Mouse (Mus musculus): Measurements from ENCODE around the gene Fgfr2. TPM values are rescaled to one million over a fixed set of nuclear protein-coding genes. Genes with fewer than 3 reads are reported as not detected.

Fgfr2 gene
- polyA plus RNA-seq, 1 experiment = 12.0 TPM

DNA sequence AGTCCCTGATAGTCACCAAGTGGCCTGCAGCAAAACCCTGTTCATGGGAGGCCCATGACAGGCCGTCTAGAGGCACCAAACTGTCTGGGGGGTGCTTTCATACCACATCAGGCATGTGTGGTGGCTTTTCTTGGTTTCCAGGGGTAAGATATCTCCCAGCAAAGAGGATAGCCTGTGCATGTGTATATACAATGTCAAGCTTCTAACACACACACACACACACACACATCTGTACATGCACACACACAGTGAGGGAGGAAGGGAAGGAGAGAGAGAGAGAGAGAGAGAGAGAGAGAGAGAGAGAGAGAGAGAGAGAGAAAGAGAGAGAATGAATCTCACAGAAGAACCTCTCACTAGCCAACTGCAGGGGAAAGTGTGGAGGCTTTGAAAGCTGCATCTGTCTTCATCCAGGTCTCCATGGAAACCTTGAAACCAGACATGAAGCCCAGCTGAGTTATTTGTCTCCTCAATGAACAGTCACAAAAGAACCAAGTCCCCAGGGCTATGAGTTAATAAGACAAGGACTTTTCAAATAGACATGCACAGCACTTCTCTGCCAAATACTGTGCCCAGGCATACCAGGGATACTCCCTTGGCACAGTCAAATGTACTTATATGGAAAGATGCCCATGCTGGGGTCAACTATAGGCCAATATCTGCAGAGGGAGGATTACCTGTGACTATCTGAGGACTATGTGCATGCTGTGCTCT is 1110.0 kb downstream of the Fgfr2 start:
- no peak overlapping the region for H3K4me3 ChIP-seq (ENCODE audit: insufficient read depth, low read depth, low read length)
- H3K27ac ChIP-seq (replicated peaks; ENCODE audit: low read depth, low read length) = no peak overlapping the region
- H3K4me1 ChIP-seq (ENCODE audit: control insufficient read depth, insufficient read depth, insufficient read length, low read length) = no peaks in the 10 kb centered on the region

GRCm38 (mm10) chr7:132009002-132009401 is 1114.1 kb downstream of the Fgfr2 start:
- Histone ChIP-seq H3K27ac (replicated peaks; ENCODE audit: low read depth, low read length) (no peak overlapping the region), H3K4me1 (ENCODE audit: control insufficient read depth, insufficient read depth, insufficient read length, low read length) (no peaks in the 10 kb centered on the region), H3K4me3 (ENCODE audit: insufficient read depth, low read depth, low read length) (no peak overlapping the region)

- no peak overlapping the region for H3K4me3 ChIP-seq (ENCODE audit: insufficient read depth, low read depth, low read length)
- no peaks in the 10 kb centered on the region for H3K4me1 ChIP-seq (ENCODE audit: control insufficient read depth, insufficient read depth, insufficient read length, low read length)
- no peak overlapping the region for H3K27ac ChIP-seq (replicated peaks; ENCODE audit: low read depth, low read length)
Measured at GRCm38 (mm10) chr7:132005996-132006696, 1117.0 kb downstream of the Fgfr2 start.

GRCm38 (mm10) chr7:131992873-131993272 is 1130.3 kb downstream of the Fgfr2 start:
- Histone ChIP-seq H3K27ac (replicated peaks; ENCODE audit: low read depth, low read length) (no peak overlapping the region), H3K4me1 (ENCODE audit: control insufficient read depth, insufficient read depth, insufficient read length, low read length) (no peaks in the 10 kb centered on the region), H3K4me3 (ENCODE audit: insufficient read depth, low read depth, low read length) (no peak overlapping the region)

DNA sequence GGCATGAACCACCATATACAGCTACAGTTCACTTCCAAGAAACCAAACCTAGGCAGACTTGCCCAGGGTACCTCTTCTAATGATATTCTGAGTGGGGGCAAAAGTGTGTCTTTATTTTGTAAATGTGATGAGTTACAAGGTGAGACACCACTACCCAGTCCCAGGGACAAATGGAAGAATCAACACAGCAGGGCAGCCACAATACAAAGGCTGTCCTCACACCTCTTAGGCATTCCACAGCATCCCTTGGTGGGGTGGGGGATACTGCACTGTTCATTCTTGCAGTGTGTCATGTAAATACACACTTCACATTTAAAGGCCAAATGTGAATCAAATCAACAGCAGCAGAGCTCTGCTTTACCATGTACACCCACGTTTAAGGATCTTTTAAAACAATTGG is 1130.9 kb downstream of the Fgfr2 start:
- Histone ChIP-seq H3K4me3 (ENCODE audit: insufficient read depth, low read depth, low read length) (no peak overlapping the region), H3K27ac (replicated peaks; ENCODE audit: low read depth, low read length) (no peak overlapping the region), H3K4me1 (ENCODE audit: control insufficient read depth, insufficient read depth, insufficient read length, low read length) (no peaks in the 10 kb centered on the region)

DNA sequence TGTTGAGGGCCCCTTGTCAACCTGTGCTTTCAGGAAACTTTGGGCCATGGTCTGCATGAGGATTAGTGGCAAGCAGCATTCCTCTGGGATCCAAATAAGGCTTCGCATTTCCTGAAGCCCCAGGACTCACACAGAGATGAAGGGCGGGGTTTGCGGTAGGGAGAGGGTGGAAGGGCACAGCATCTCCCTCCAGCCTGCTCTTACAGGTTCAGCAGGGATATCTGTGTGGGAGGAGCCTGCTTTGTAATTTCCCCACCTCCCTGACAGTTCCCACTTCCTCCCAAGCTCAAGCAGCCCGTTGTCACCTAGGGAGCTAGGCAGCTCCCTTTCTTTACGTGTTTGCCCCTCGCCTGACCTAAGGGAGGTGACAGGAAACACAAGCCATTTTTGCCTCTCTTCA is 1134.1 kb downstream of the Fgfr2 start:
- no peak overlapping the region for H3K27ac ChIP-seq (replicated peaks; ENCODE audit: low read depth, low read length)
- H3K4me1 ChIP-seq (ENCODE audit: control insufficient read depth, insufficient read depth, insufficient read length, low read length) = no peaks in the 10 kb centered on the region

GRCm38 (mm10) chr7:131978609-131979008 is 1144.5 kb downstream of the Fgfr2 start:
- H3K27ac ChIP-seq (replicated peaks; ENCODE audit: low read depth, low read length) = no peak overlapping the region
- no peaks in the 10 kb centered on the region for H3K4me1 ChIP-seq (ENCODE audit: control insufficient read depth, insufficient read depth, insufficient read length, low read length)
- no peak overlapping the region for H3K4me3 ChIP-seq (ENCODE audit: insufficient read depth, low read depth, low read length)

More for the DNA sequence above, 1134.1 kb downstream of the Fgfr2 start:
- H3K4me3 ChIP-seq (ENCODE audit: insufficient read depth, low read depth, low read length) = no peak overlapping the region

GRCm38 (mm10) chr7:131975867-131976266 is 1147.3 kb downstream of the Fgfr2 start:
- H3K4me1 ChIP-seq (ENCODE audit: control insufficient read depth, insufficient read depth, insufficient read length, low read length) = no peaks in the 10 kb centered on the region
- H3K27ac ChIP-seq (replicated peaks; ENCODE audit: low read depth, low read length) = no peak overlapping the region
- H3K4me3 ChIP-seq (ENCODE audit: insufficient read depth, low read depth, low read length) = no peak overlapping the region

GRCm38 (mm10) chr7:131970255-131970654 is 1152.9 kb downstream of the Fgfr2 start:
- Histone ChIP-seq H3K4me1 (ENCODE audit: control insufficient read depth, insufficient read depth, insufficient read length, low read length) (no peaks in the 10 kb centered on the region), H3K4me3 (ENCODE audit: insufficient read depth, low read depth, low read length) (no peak overlapping the region)

DNA sequence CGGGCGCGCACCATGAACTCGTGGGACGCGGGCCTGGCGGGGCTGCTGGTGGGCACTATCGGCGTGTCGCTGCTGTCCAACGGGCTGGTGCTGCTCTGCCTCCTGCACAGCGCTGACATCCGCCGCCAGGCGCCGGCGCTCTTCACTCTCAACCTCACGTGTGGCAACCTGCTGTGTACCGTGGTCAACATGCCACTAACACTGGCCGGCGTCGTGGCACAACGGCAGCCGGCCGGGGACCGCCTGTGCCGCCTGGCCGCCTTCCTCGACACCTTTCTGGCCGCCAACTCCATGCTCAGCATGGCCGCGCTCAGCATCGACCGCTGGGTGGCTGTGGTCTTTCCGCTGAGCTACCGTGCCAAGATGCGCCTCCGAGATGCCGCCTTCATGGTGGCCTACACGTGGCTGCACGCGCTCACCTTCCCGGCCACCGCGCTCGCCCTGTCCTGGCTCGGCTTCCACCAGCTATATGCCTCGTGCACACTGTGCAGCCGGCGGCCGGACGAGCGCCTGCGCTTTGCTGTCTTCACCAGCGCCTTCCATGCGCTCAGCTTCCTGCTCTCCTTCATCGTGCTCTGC is 1156.1 kb downstream of the Fgfr2 start:
- H3K4me1 ChIP-seq (ENCODE audit: control insufficient read depth, insufficient read depth, insufficient read length, low read length) = no peaks in the 10 kb centered on the region
- H3K27ac ChIP-seq (replicated peaks; ENCODE audit: low read depth, low read length) = no peak overlapping the region
- H3K4me3 ChIP-seq (ENCODE audit: insufficient read depth, low read depth, low read length) = no peak overlapping the region

More at GRCm38 (mm10) chr7:131970255-131970654, 1152.9 kb downstream of the Fgfr2 start:
- no peak overlapping the region for H3K27ac ChIP-seq (replicated peaks; ENCODE audit: low read depth, low read length)

DNA sequence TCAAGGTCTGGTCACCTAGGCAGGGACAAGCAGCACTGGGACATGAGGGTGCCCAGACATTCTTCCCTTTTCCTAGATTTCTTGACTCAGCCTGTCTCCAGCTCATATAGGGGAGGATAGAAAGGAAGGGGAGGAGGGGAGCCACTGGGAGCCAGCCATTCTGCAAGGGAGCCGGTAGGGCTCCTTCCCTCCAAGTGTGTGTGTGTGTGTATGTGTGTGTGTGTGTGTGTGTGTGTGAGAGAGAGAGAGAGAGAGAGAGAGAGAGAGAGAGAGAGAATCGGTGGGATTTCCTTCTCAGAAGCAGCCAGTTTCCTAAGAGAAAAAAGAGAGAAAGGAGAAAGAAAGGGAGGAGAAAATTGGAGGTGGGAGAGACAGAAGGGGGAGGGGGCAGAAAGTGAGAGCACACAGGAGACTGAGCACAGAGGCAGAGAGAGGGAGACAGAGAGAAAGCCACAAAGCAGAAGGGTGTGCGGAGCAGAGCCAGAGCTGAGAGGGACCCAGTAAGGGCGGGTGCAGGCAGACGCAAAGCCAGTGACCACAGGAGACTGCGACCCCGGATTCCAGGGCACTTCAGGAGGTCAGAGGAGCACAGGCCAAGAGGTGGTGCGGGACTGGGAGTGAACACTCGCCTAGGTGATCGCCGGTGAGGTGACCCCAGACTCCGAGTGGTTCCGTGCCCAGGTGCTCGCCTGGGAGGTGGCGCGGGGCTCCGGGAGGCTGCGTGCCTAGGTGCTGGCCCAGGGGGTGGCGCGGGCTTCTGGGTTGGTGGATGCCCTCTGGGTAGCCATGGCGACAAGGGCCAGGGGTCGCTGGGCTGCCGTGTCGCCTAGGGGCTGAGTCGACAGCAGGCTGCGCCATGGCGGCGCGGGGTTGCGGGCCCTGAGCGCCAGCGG is 1156.9 kb downstream of the Fgfr2 start, which contains the start of gene Gpr26:
Gpr26 (plus strand) TSS at position 438 of the 893 bp plus-strand sequence.
- H3K4me1 ChIP-seq (ENCODE audit: control insufficient read depth, insufficient read depth, insufficient read length, low read length) = no peaks in the 10 kb centered on the region
- no peak within 1 kb of the TSS for H3K27ac ChIP-seq (replicated peaks; ENCODE audit: low read depth, low read length)
- no peak within 1 kb of the TSS for H3K4me3 ChIP-seq (ENCODE audit: insufficient read depth, low read depth, low read length)

DNA sequence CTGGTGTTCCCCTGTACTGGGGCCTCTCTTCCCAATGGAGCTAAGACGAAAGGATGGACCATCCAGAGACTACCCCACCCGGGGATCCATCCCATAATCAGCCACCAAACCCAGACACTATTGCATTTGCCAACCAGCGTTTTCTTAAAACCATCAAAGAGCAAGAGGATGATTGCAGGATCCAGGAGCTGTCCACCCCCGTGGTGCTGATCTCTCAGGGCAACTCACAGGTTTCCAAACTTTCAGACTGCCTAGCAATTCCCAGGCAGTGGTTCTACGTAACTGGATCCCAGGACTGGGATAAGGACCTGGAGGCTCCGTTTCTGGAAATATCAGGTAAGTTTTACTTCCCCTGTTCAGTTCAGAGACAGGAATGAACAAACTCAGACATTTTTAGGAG is 1162.6 kb downstream of the Fgfr2 start:
- H3K27ac ChIP-seq (replicated peaks; ENCODE audit: low read depth, low read length) = no peak overlapping the region
- H3K4me3 ChIP-seq (ENCODE audit: insufficient read depth, low read depth, low read length) = no peak overlapping the region
- no peaks in the 10 kb centered on the region for H3K4me1 ChIP-seq (ENCODE audit: control insufficient read depth, insufficient read depth, insufficient read length, low read length)

DNA sequence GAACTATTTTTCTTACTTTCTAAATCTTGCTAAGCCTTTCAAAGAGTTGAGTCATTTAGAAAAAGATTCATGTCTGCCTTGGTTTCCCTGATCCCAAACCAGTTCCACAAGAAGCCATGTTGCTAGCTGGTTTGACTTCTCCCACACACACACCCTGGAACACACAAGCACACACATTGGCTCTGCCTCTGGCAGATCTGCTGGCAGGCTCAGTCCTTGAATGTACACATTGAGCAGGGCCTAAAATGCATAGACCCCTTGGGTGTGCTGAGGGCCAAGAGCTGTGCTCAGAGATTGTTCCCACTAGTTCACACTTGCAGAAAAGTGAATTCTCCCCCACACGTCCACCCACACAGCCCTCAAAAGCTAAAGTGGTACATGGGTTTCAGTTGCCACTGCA is 1164.4 kb downstream of the Fgfr2 start:
- Histone ChIP-seq H3K27ac (replicated peaks; ENCODE audit: low read depth, low read length) (no peak overlapping the region), H3K4me1 (ENCODE audit: control insufficient read depth, insufficient read depth, insufficient read length, low read length) (no peaks in the 10 kb centered on the region), H3K4me3 (ENCODE audit: insufficient read depth, low read depth, low read length) (no peak overlapping the region)

DNA sequence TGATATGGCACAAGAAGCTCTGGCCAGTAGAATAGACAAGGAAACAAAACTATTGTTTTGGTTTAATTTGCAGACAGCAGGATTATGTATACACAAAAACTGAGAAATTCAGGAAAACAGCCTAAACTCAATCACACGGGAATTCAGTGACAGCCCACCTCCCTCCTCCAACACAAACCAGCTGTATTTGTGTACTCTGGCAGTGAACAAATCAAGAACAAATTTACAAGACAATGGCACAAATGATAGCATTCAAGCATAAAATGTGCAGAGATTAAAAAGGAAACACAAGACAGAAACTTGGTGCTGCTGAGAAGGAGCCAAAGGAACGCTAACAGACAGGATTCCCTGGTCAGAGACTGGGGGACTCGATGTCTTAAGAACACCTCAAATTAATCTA is 1169.7 kb downstream of the Fgfr2 start:
- H3K4me3 ChIP-seq (ENCODE audit: insufficient read depth, low read depth, low read length) = no peak overlapping the region
- H3K4me1 ChIP-seq (ENCODE audit: control insufficient read depth, insufficient read depth, insufficient read length, low read length) = no peaks in the 10 kb centered on the region

DNA sequence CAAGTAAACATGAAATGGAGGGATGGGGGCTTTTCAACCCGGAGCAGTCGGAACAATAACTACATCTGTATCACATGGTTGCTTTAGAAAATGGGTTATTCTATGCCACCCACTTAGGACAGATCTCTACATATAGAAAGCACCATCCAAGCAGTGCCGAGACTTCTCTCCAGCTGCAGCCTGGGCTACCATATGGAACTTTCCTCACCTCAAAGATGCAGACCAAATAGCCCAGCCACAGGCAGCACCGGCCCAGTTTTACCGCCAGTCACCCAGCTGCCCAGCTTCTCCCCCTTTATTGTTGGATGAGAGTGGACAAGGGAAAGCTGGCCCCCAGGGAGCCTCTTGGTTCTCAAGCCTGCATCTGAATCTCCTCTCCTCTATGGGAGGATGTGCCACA is 1172.0 kb downstream of the Fgfr2 start:
- Histone ChIP-seq H3K4me3 (ENCODE audit: insufficient read depth, low read depth, low read length) (no peak overlapping the region), H3K27ac (replicated peaks; ENCODE audit: low read depth, low read length) (no peak overlapping the region), H3K4me1 (ENCODE audit: control insufficient read depth, insufficient read depth, insufficient read length, low read length) (no peaks in the 10 kb centered on the region)

More for the DNA sequence above, 1169.7 kb downstream of the Fgfr2 start:
- no peak overlapping the region for H3K27ac ChIP-seq (replicated peaks; ENCODE audit: low read depth, low read length)
